Comparison of ENCODE assay signal across 8 mouse cellular contexts in genomic region chr2:173018618-173019017, GRCm38 (mm10). TPM values are rescaled to one million over a fixed set of nuclear protein-coding genes. Genes with fewer than 3 reads are reported as not detected.
DNase-seq lines count a peak whose midpoint lies in the region.

No protein-coding gene starts in this region.

- peaks cover 54% of the 10 kb centered on the region for H3K36me3 ChIP-seq in erythroblast, embryonic 14.5 days (ENCODE audit: control insufficient read depth)

- H3K4me3 ChIP-seq in erythroblast, embryonic 14.5 days (replicated peaks) = peak overlapping the region; percentile 66

- H3K9me3 ChIP-seq in erythroblast, embryonic 14.5 days (ENCODE audit: control insufficient read depth, low read length) = peaks cover 4% of the 10 kb centered on the region

- H3K27me3 ChIP-seq in erythroblast, embryonic 14.5 days (ENCODE audit: control insufficient read depth) = no peaks in the 10 kb centered on the region

- peaks cover 57% of the 10 kb centered on the region for H3K4me1 ChIP-seq in erythroblast, embryonic 14.5 days (ENCODE audit: control insufficient read depth)

- DNase-seq in spleen, postnatal 10 days (ENCODE audit: low spot score in 2 of 2) = peak; percentile 31 to 38
- no peak for DNase-seq in spleen, adult 12 weeks (ENCODE audit: low spot score)
- DNase-seq in kidney, adult 9 months = peak; percentile 64
- peak; percentile 40 for DNase-seq in naive thymus-derived CD4-positive, alpha-beta T cell, adult 2 months (ENCODE audit: low read depth)
- DNase-seq in cerebellum, postnatal 10 days = no peak
- DNase-seq in urinary bladder, postnatal 25 days (ENCODE audit: low spot score) = no peak
- no peak for DNase-seq in left cerebral cortex, adult 18-20 months (ENCODE audit: low spot score in 2 of 2)

RNA-seq across cellular contexts. Expression of gene Rbm38, which starts 1.7 kb away (rescaled TPM):
- polyA plus RNA-seq in erythroblast, embryonic 14.5 days (2012) = 548 and 594 TPM in 2 replicates
- 1 to 10 TPM; 3.4 to 3.9 TPM for total RNA-seq in left cerebral cortex, adult 18-20 months (2021)

RNA-seq across cellular contexts. Expression of gene Rae1, which starts 18.7 kb away (rescaled TPM):
- 3.4 and 3.7 TPM in 2 replicates for polyA plus RNA-seq in erythroblast, embryonic 14.5 days (2012)
- 10 to 100 TPM; 55.2 to 61.0 TPM for total RNA-seq in left cerebral cortex, adult 18-20 months (2021)

RNA-seq across cellular contexts. Expression of gene Spo11, which starts 41.1 kb away (rescaled TPM):
- 0.02 TPM in 1 of 2 replicates, not detected in the other for polyA plus RNA-seq in erythroblast, embryonic 14.5 days (2012)
- under 1 TPM; 0.23 to 0.28 TPM for total RNA-seq in left cerebral cortex, adult 18-20 months (2021)

Comparison
In these comparisons a context has a peak if more than half of its experiments do, and no peak if none do; other contexts are left out.
1. DNase-seq: peak in spleen, postnatal 10 days (2 of 2), kidney, adult 9 months (single experiment) and naive thymus-derived CD4-positive, alpha-beta T cell, adult 2 months (single experiment); none in spleen, adult 12 weeks (single experiment), cerebellum, postnatal 10 days (0 of 2), urinary bladder, postnatal 25 days (single experiment) and left cerebral cortex, adult 18-20 months (0 of 2).